Comparison of ENCODE assay signal across 7 mouse cellular contexts in genomic region chr11:115765103-115765606, GRCm38 (mm10). TPM values are rescaled to one million over a fixed set of nuclear protein-coding genes. Genes with fewer than 3 reads are reported as not detected.
DNase-seq lines count a peak whose midpoint lies in the region; ATAC-seq lines count a peak whose summit lies in the region.

Gene Tmem94 (plus strand): TSS chr11:115765433.

- peak; percentile 95 for ATAC-seq in embryonic facial prominence, embryonic 12.5 days (ENCODE audit: insufficient number of reproducible peaks, insufficient read depth, low FRiP score, low TSS enrichment)
- ATAC-seq in limb, embryonic 11.5 days (ENCODE audit: insufficient number of reproducible peaks, low FRiP score, low TSS enrichment, low read depth): peak; percentile 96
- ATAC-seq in midbrain, embryonic 14.5 days (ENCODE audit: low FRiP score, low TSS enrichment): peak; percentile 98

- H3K4me3 ChIP-seq in embryonic facial prominence, embryonic 12.5 days: peak within 1 kb of the TSS; percentile 66
- H3K4me3 ChIP-seq in limb, embryonic 11.5 days (ENCODE audit: low read depth, low read length): peak within 1 kb of the TSS; percentile 84
- peak within 1 kb of the TSS; percentile 82 for H3K4me3 ChIP-seq in midbrain, embryonic 14.5 days (replicated peaks; ENCODE audit: low read depth, low read length)

- H3K9me3 ChIP-seq in embryonic facial prominence, embryonic 12.5 days: no peaks in the 10 kb centered on the region
- H3K9me3 ChIP-seq in limb, embryonic 11.5 days (ENCODE audit: control insufficient read depth, low read length): no peaks in the 10 kb centered on the region
- no peaks in the 10 kb centered on the region for H3K9me3 ChIP-seq in midbrain, embryonic 14.5 days (ENCODE audit: control insufficient read depth, low read length)

- under 1% methylated on average over 32 of the region's 32 CpGs for WGBS in embryonic facial prominence, embryonic 12.5 days
- 0% methylated on average over 31 of the region's 32 CpGs for WGBS in limb, embryonic 11.5 days
- under 1% methylated on average over 32 of the region's 32 CpGs for WGBS in midbrain, embryonic 14.5 days

- H3K4me2 ChIP-seq in embryonic facial prominence, embryonic 12.5 days (replicated peaks): peak within 1 kb of the TSS; percentile 80
- H3K4me2 ChIP-seq in limb, embryonic 11.5 days (ENCODE audit: low read depth, severe bottlenecking): peak within 1 kb of the TSS; percentile 75
- peak within 1 kb of the TSS; percentile 70 for H3K4me2 ChIP-seq in midbrain, embryonic 14.5 days (ENCODE audit: low read length)

- H3K4me1 ChIP-seq in embryonic facial prominence, embryonic 12.5 days: peaks cover 14% of the 10 kb centered on the region
- 0 out of 2 replicates have a peak, but pooled peaks cover 4% of the 10 kb centered on the region for H3K4me1 ChIP-seq in limb, embryonic 11.5 days (ENCODE audit: control insufficient read depth, insufficient read depth, low read length)
- H3K4me1 ChIP-seq in midbrain, embryonic 14.5 days (ENCODE audit: control insufficient read depth, insufficient read depth, low read length): peaks cover 17% of the 10 kb centered on the region

- no peaks in the 10 kb centered on the region for H3K27me3 ChIP-seq in embryonic facial prominence, embryonic 12.5 days
- no peaks in the 10 kb centered on the region for H3K27me3 ChIP-seq in limb, embryonic 11.5 days (ENCODE audit: control insufficient read depth, insufficient read depth, low read length)
- H3K27me3 ChIP-seq in midbrain, embryonic 14.5 days (ENCODE audit: control insufficient read depth, insufficient read depth, low read length): no peaks in the 10 kb centered on the region

- H3K36me3 ChIP-seq in embryonic facial prominence, embryonic 12.5 days: no peaks in the 10 kb centered on the region
- no peaks in the 10 kb centered on the region for H3K36me3 ChIP-seq in limb, embryonic 11.5 days (ENCODE audit: control insufficient read depth, insufficient read depth, low read length)
- H3K36me3 ChIP-seq in midbrain, embryonic 14.5 days (ENCODE audit: control insufficient read depth, insufficient read depth, low read length): no peaks in the 10 kb centered on the region

- peak; percentile 94 for DNase-seq in adrenal gland, postnatal 25 days
- DNase-seq in heart, adult 11 months: peak; percentile 100
- DNase-seq in kidney, adult 18-20 months: peak; percentile 96
- DNase-seq in limb, embryonic 11.5 days (ENCODE audit: low spot score): peak; percentile 100
- peak; percentile 99 for DNase-seq in midbrain, embryonic 14.5 days
- DNase-seq in spleen, adult 18-20 months: peak; percentile 93

- H3K27ac ChIP-seq in embryonic facial prominence, embryonic 12.5 days: peak within 1 kb of the TSS; percentile 88
- H3K27ac ChIP-seq in limb, embryonic 11.5 days (replicated peaks; ENCODE audit: low read depth, low read length): peak within 1 kb of the TSS; percentile 66
- peak within 1 kb of the TSS; percentile 89 for H3K27ac ChIP-seq in midbrain, embryonic 14.5 days (replicated peaks; ENCODE audit: low read depth, low read length)

- H3K9ac ChIP-seq in embryonic facial prominence, embryonic 12.5 days: peak within 1 kb of the TSS; percentile 85
- peak within 1 kb of the TSS; percentile 91 for H3K9ac ChIP-seq in limb, embryonic 11.5 days (ENCODE audit: low read length)
- H3K9ac ChIP-seq in midbrain, embryonic 14.5 days (replicated peaks; ENCODE audit: low read length): peak within 1 kb of the TSS; percentile 97

RNA-seq across cellular contexts. Expression of gene Tmem94, which starts in this region (rescaled TPM):
- total RNA-seq in adrenal gland, postnatal 25 days (2021): 80.9 and 114 TPM in 2 replicates
- 29.6 and 30.0 TPM in 2 replicates for polyA plus RNA-seq in embryonic facial prominence, embryonic 12.5 days (2016; fragmentation: Nextera tagmentation; extraction: Ambion mirVana)
- 15.8 and 17.4 TPM in 2 replicates for polyA plus RNA-seq in limb, embryonic 11.5 days (2014; fragmentation: Nextera tagmentation; extraction: Ambion mirVana)
- polyA plus RNA-seq in midbrain, embryonic 14.5 days (2014; fragmentation: Nextera tagmentation; extraction: Ambion mirVana): 15.2 and 20.9 TPM in 2 replicates

Comparison
In these comparisons a context has a peak if more than half of its experiments do, and no peak if none do; other contexts are left out.
1. Peak in every context shown above with its lines: DNase-seq, ATAC-seq, H3K4me3 ChIP-seq and H3K27ac ChIP-seq.